Mouse (Mus musculus) kidney, adult 11 months (tissue): ENCODE results near the gene Dmrt1.
"Not testable (repeated sequence)": the region's sequence is repeated elsewhere in the genome, so short reads cannot be mapped to it uniquely, and the experiment has no call there.

Experiments
- DNase-seq: peaks from one replicate; pipeline ENCODE4 v3.0.0; 2022

Gene Dmrt1

GRCm38 (mm10) chr19:25505360-25506196 is at the start of gene Dmrt1:
Gene Dmrt1 (plus strand): TSS chr19:25505618.
- DNase-seq: no peak

GRCm38 (mm10) chr19:25460760-25461159 is 44.7 kb upstream of the Dmrt1 start:
- no peak for DNase-seq

- no peak for DNase-seq
Observed at GRCm38 (mm10) chr19:25461553-25462320, 43.7 kb upstream of the Dmrt1 start.

- not testable (repeated sequence) for DNase-seq
Observed at GRCm38 (mm10) chr19:25475806-25476205, 29.6 kb upstream of the Dmrt1 start.

- DNase-seq: no peak
Observed at GRCm38 (mm10) chr19:25479152-25479669, 26.2 kb upstream of the Dmrt1 start.

GRCm38 (mm10) chr19:25480820-25481219 is 24.6 kb upstream of the Dmrt1 start:
- DNase-seq: no peak

- DNase-seq: no peak
Observed at GRCm38 (mm10) chr19:25486561-25486960, 18.9 kb upstream of the Dmrt1 start.

- no peak for DNase-seq
Observed at GRCm38 (mm10) chr19:25487350-25487749, 18.1 kb upstream of the Dmrt1 start.

- no peak for DNase-seq
Observed at GRCm38 (mm10) chr19:25488546-25488945, 16.9 kb upstream of the Dmrt1 start.

GRCm38 (mm10) chr19:25489546-25489945 is 15.9 kb upstream of the Dmrt1 start:
- DNase-seq: no peak

- DNase-seq: no peak
Observed at GRCm38 (mm10) chr19:25497434-25497833, 8.0 kb upstream of the Dmrt1 start.

GRCm38 (mm10) chr19:25504878-25505277 is 540 bp upstream of the Dmrt1 start:
- no peak for DNase-seq

- DNase-seq: no peak
Observed at GRCm38 (mm10) chr19:25506616-25507015, 1.2 kb downstream of the Dmrt1 start.

- DNase-seq: no peak
Observed at GRCm38 (mm10) chr19:25514986-25515530, 9.6 kb downstream of the Dmrt1 start.

GRCm38 (mm10) chr19:25524156-25524555 is 18.7 kb downstream of the Dmrt1 start:
- no peak for DNase-seq

- no peak for DNase-seq
Observed at GRCm38 (mm10) chr19:25525726-25526125, 20.3 kb downstream of the Dmrt1 start.

GRCm38 (mm10) chr19:25529673-25530072 is 24.3 kb downstream of the Dmrt1 start:
- no peak for DNase-seq

GRCm38 (mm10) chr19:25545714-25546340 is 40.4 kb downstream of the Dmrt1 start:
- peak; percentile 33 for DNase-seq

GRCm38 (mm10) chr19:25547086-25547643 is 41.7 kb downstream of the Dmrt1 start:
- no peak for DNase-seq

- DNase-seq: no peak
Observed at GRCm38 (mm10) chr19:25550346-25550745, 44.9 kb downstream of the Dmrt1 start.

- no peak for DNase-seq
Observed at GRCm38 (mm10) chr19:25551053-25551452, 45.6 kb downstream of the Dmrt1 start.

GRCm38 (mm10) chr19:25564430-25564829 is 59.0 kb downstream of the Dmrt1 start:
- DNase-seq: no peak

GRCm38 (mm10) chr19:25569778-25570177 is 64.4 kb downstream of the Dmrt1 start:
- DNase-seq: no peak
